Mouse (Mus musculus) ES-E14 (cell line): ENCODE measurements around the gene Add2. TPM values are rescaled to one million over a fixed set of nuclear protein-coding genes. Genes with fewer than 3 reads are reported as not detected.

ENCODE experiments used
- DNase-seq: peaks from one replicate; pipeline ENCODE4 v3.0.0-alpha.2; 2013; ENCODE audit warnings: low read depth, low spot score
- H3K27ac ChIP-seq: 2 replicates; pipeline ENCODE4 v1.5.1; 2012; ENCODE audit warnings: low read depth, mild to moderate bottlenecking, low read length, moderate library complexity, mixed read lengths; ENCODE audit not compliant: poor library complexity, insufficient read depth, severe bottlenecking
- H3K36me3 ChIP-seq: 2 replicates; pipeline ENCODE4 v1.6.1; 2012; ENCODE audit warnings: mild to moderate bottlenecking, low read length, moderate library complexity, mixed read lengths; ENCODE audit not compliant: control insufficient read depth, poor library complexity, insufficient read depth, severe bottlenecking
- H3K4me1 ChIP-seq, 2 experiments: fragments of 150-350 bp in 1 of 2; sonication (generic) in 1 of 2; 2 replicates each; pipeline ENCODE4 v1.6.1; 2012; ENCODE audit warnings: low read length in 2 of 2, mild to moderate bottlenecking in 1 of 2, mixed read lengths in 1 of 2; ENCODE audit not compliant: control insufficient read depth in 2 of 2, insufficient read depth in 2 of 2, poor library complexity in 1 of 2
- H3K4me3 ChIP-seq, 2 experiments: fragments of 150-350 bp in 1 of 2; sonication (generic) in 1 of 2; 2 replicates each; pipeline ENCODE4 v1.5.1; 2012; ENCODE audit warnings: low read length in 2 of 2, low read depth in 1 of 2, mild to moderate bottlenecking in 1 of 2, mixed read lengths in 1 of 2; ENCODE audit not compliant: insufficient read depth in 1 of 2, poor library complexity in 1 of 2, severe bottlenecking in 1 of 2
- H3K9ac ChIP-seq: 2 replicates; pipeline ENCODE4 v1.6.1; 2012; ENCODE audit warnings: low read depth, mild to moderate bottlenecking, low read length, mixed read lengths; ENCODE audit not compliant: poor library complexity, insufficient read depth, severe bottlenecking
- H3K9me3 ChIP-seq: fragments of 150-350 bp; sonication (generic); 2 replicates; pipeline ENCODE4 v1.6.1; 2012; ENCODE audit warnings: low read depth, mild to moderate bottlenecking, low read length; ENCODE audit not compliant: control insufficient read depth, insufficient read depth
- CHD2 ChIP-seq: IDR thresholded peaks from 2 replicates; pipeline ENCODE4 v1.6.1; 2014; ENCODE audit warnings: mild to moderate bottlenecking, low read depth, low read length, inconsistent platforms
- HCFC1 ChIP-seq: IDR thresholded peaks from 2 replicates; pipeline ENCODE4 v1.6.1; 2012; ENCODE audit warnings: low read length, inconsistent platforms, borderline replicate concordance; ENCODE audit not compliant: insufficient read depth
- MAFK ChIP-seq: IDR thresholded peaks from 2 replicates; pipeline ENCODE4 v1.6.1; 2014; ENCODE audit warnings: mild to moderate bottlenecking, low read depth, low read length, inconsistent platforms; ENCODE audit not compliant: insufficient read depth
- ZC3H11A ChIP-seq: IDR thresholded peaks from 2 replicates; pipeline ENCODE4 v1.6.1; 2012; ENCODE audit warnings: low read depth, mild to moderate bottlenecking, inconsistent platforms, low read length, borderline replicate concordance
- ZNF384 ChIP-seq: IDR thresholded peaks from 2 replicates; pipeline ENCODE4 v1.6.1; 2012; ENCODE audit warnings: low read depth, low read length, inconsistent platforms
- in situ Hi-C, 2 experiments: fragments of 600-800 bp; cut with MboI; formaldehyde crosslinking; loops; one replicate each; pipeline ENCODE4 v1.15.1; 2025; ENCODE audit warnings: low sequenced_read_pairs in 2 of 2, inconsistent platforms in 1 of 2; ENCODE audit not compliant: unreplicated experiment in 2 of 2
- total RNA-seq: library from RNA; depleted of rRNA; stranded (reverse); fragments of 300-350 nt; gene quantifications from 2 replicates; pipeline ENCODE4 v1.2.3, GENCODE M21; 2012

The Add2 gene
- total RNA-seq, 1 experiment = 2.5 TPM

DNA sequence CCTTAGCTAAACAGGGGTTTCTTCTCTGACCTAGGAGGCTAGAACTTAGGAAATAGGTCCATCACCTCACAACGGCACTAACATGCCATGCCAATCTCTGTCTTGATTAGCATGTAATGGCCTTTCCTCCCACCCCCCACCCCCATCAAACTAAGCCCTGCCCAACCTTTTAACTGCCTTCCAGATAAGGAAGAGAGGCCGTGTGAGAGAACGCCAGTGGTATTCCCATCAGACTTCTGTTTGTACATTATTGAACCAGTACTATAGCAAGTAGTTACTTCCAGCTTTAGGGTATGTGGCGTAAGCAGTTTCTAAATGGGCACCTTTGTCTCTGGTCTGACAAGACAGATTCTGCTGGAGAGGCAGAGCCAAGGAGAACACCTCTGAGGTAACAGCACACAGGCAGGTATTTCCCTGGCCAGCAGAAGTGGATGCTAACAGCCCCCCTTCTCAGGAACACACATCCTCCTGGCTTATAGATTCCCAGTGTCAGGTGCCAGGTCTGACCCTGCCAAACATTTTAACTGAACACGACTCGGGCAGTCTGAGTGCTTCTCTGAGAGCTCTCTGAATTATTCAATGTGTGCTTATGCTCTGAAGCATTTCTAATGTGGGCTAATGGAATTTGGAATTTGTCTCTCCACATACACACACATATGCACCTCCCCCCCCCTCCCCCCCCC, 22.2 kb downstream of the Add2 start:
- TF ChIP-seq ZC3H11A = no peak
- no peak for TF ChIP-seq MAFK
- no peak for TF ChIP-seq CHD2
- no peak for TF ChIP-seq HCFC1
- no peak for TF ChIP-seq ZNF384
- in situ Hi-C loops = no loop called here
- Histone ChIP-seq H3K9me3 (no peaks in the 10 kb centered on the region), H3K36me3 (no peaks in the 10 kb centered on the region), H3K9ac (no peak overlapping the region), H3K27ac (no peak overlapping the region), H3K4me1 (no peaks in the 10 kb centered on the region), H3K4me3 (no peak overlapping the region)
- no peak for DNase-seq

DNA sequence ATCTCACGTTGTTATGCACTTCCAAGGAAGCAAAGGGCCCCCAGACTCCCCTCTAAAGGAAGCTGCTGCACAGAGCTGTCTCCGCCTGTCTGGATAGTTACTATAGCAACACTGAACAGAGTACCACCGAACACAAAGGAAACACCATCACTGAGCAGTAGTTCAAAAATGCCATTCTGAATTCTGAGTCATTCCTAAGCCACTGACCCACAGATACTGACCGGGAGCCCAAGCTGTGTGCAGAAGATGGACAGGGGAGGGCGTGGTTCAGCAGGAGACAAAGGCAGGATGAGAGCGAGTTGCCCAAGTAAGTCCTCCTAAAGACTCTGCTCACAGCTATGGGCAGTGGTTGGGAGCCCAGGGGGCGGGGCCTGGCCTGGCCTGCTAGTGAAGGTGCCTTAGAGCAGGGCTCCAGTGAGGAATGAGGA, 23.6 kb downstream of the Add2 start:
- no peak for TF ChIP-seq HCFC1
- no peak for TF ChIP-seq ZNF384
- TF ChIP-seq MAFK = no peak
- TF ChIP-seq ZC3H11A = no peak
- no peak for TF ChIP-seq CHD2
- Histone ChIP-seq H3K9ac (no peak overlapping the region), H3K4me3 (no peak overlapping the region), H3K9me3 (no peaks in the 10 kb centered on the region), H3K4me1 (no peaks in the 10 kb centered on the region), H3K27ac (no peak overlapping the region), H3K36me3 (no peaks in the 10 kb centered on the region)
- in situ Hi-C loops = no loop called here
- DNase-seq = no peak

DNA sequence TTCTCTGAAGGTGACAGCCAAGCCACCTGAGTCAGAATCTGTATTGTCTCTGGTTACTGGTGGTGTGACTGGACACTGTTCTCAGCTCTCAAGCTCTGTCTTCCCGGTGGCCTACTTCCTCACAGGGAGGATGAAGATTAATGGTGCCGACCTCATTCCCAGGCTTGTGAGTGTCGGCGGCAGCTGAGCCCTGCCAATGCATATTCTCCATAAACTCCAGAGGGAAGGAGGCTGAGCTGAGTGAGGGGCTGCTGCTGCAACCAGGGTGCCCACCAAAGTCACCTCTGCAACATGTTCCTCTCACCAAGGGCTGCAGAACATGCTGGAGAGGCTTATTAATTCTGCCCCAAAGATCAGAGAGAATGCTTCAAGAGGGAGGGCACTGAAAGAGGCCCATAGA, 24.1 kb downstream of the Add2 start:
- in situ Hi-C loops = no loop called here
- no peak for TF ChIP-seq MAFK
- no peak for TF ChIP-seq CHD2
- no peak for TF ChIP-seq ZC3H11A
- no peak for TF ChIP-seq HCFC1
- TF ChIP-seq ZNF384 = no peak
- no peaks in the 10 kb centered on the region for H3K36me3 ChIP-seq
- no peaks in the 10 kb centered on the region for H3K4me1 ChIP-seq
- H3K9me3 ChIP-seq = no peaks in the 10 kb centered on the region
- H3K27ac ChIP-seq = no peak overlapping the region
- DNase-seq = no peak
- H3K4me3 ChIP-seq = no peak overlapping the region
- H3K9ac ChIP-seq = no peak overlapping the region

DNA sequence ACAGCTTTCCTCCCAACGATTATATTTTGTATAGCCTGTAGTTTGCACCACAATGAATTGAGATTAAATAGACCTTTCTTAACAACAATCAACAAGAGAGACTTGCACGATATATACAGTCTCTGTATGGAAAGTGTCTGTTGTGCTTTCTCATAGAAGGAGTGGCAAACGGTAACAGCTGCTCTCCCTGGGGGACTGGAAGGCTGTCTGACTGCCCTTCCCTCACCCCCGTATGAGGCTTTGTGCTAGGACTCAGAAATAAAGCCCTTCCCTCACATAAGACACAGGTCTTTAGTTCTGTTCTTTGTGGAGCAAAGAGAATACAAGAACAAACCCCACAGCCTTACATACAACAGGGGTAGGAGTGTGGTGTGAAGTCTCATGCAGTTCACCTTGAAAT, 24.6 kb downstream of the Add2 start:
- no peak overlapping the region for H3K27ac ChIP-seq
- no peaks in the 10 kb centered on the region for H3K9me3 ChIP-seq
- TF ChIP-seq ZC3H11A = no peak
- no peak for TF ChIP-seq MAFK
- no peak for TF ChIP-seq HCFC1
- no peak for TF ChIP-seq ZNF384
- TF ChIP-seq CHD2 = no peak
- H3K36me3 ChIP-seq = no peaks in the 10 kb centered on the region
- H3K4me3 ChIP-seq = no peak overlapping the region
- H3K4me1 ChIP-seq = no peaks in the 10 kb centered on the region
- no peak overlapping the region for H3K9ac ChIP-seq
- DNase-seq = no peak
- in situ Hi-C loops = no loop called here

DNA sequence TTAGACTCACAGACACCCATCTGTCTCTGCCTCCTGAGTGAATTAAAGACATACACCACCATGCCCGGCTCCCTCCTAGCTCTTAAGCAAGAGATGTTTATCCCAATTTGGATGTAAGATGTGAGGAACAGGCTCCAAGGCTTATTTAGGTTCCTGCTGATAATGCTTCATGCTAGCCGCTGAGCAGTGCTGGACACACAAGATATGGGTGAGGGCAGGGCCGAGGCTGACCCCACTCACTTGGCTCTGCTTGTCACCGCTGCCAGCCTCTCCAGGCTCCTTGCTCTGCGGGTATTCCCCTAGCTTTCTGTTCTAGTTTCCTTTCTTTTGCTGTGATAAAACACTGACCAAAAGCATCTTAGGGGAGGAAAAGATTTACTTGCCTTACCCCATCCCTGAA, 25.1 kb downstream of the Add2 start:
- DNase-seq = no peak
- no peak overlapping the region for H3K27ac ChIP-seq
- H3K36me3 ChIP-seq = no peaks in the 10 kb centered on the region
- no peak overlapping the region for H3K9ac ChIP-seq
- no peaks in the 10 kb centered on the region for H3K9me3 ChIP-seq
- H3K4me3 ChIP-seq = no peak overlapping the region
- TF ChIP-seq ZC3H11A (no peak), MAFK (no peak), HCFC1 (no peak), ZNF384 (no peak), CHD2 (no peak)
- in situ Hi-C loops = no loop called here
- no peaks in the 10 kb centered on the region for H3K4me1 ChIP-seq
